Mouse (Mus musculus): ENCODE measurements around the gene Fam189b.

- no peak for TF ChIP-seq CTCF (IDR thresholded peaks at IDR 0.05; ENCODE audit: borderline replicate concordance, insufficient read depth, low read depth, low read length)
- TF ChIP-seq POLR2A (IDR thresholded peaks at IDR 0.05; ENCODE audit: borderline replicate concordance, insufficient read depth, low read length), result no peak
These were observed 44.0 kb downstream of the Fam189b start, which contains the start of gene Mtx1 for GRCm38 (mm10) chr3:89226900-89227299.
